Mouse (Mus musculus): ENCODE results near the gene Gm8251. TPM values are rescaled to one million over a fixed set of nuclear protein-coding genes. Genes with fewer than 3 reads are reported as not detected.
A peak's percentile ranks its signal among the peaks of the same experiment; 100 is the strongest.

Gm8251 gene
- 0.18 and 0.21 TPM in 2 replicates for total RNA-seq (2012; rRNA removed)

DNA sequence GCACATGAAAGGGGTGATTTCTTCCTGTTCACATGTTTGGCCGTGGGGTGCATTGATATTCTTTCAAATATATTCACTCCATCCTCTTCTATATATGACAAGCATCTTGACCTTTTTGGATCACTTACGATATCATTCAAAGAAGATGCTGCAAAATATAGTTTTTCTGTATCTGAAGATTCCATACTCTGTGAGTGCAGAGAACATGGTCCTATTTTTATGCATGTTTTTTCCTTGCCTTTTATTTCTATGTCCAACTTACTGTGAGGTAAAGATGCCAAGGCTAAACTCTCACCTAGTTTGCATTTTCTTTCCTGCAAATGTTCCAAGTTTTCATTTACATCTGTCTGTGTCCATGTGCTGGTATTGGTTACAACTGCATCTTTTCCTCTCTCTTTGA is at the start of gene Gm8251:
TSS of gene Gm8251 (minus strand) at position 101 of the 400 bp plus-strand sequence.
- no peak for TF ChIP-seq HCFC1 (IDR thresholded peaks at IDR 0.05; ENCODE audit: borderline replicate concordance, insufficient read depth, low read length)
- TF ChIP-seq MAFK (IDR thresholded peaks at IDR 0.05; ENCODE audit: insufficient read depth, low read depth, low read length), result no peak
- TF ChIP-seq ZNF384 (IDR thresholded peaks at IDR 0.05; ENCODE audit: low read depth, low read length), result no peak
- no peak for TF ChIP-seq ZC3H11A (IDR thresholded peaks at IDR 0.05; ENCODE audit: borderline replicate concordance, low read depth, low read length)
- no peak for TF ChIP-seq CHD2 (IDR thresholded peaks at IDR 0.05; ENCODE audit: low read depth, low read length)
- Histone ChIP-seq H3K4me1 (ENCODE audit: control insufficient read depth in 2 of 2, insufficient read depth in 2 of 2, low read length in 2 of 2, poor library complexity in 1 of 2) (no peaks in the 10 kb centered on the region), H3K9ac (ENCODE audit: insufficient read depth, low read depth, low read length, poor library complexity, severe bottlenecking) (no peak within 1 kb of the TSS), H3K4me3 (ENCODE audit: insufficient read depth in 1 of 2, low read depth in 1 of 2, low read length in 2 of 2, poor library complexity in 1 of 2, severe bottlenecking in 1 of 2) (no peak within 1 kb of the TSS), H3K36me3 (ENCODE audit: control insufficient read depth, insufficient read depth, low read length, poor library complexity, severe bottlenecking) (no peaks in the 10 kb centered on the region), H3K27ac (ENCODE audit: insufficient read depth, low read depth, low read length, poor library complexity, severe bottlenecking) (no peak within 1 kb of the TSS), H3K9me3 (ENCODE audit: control insufficient read depth, insufficient read depth, low read depth, low read length) (no peaks in the 10 kb centered on the region)
- in situ Hi-C loops (cut with MboI; ENCODE audit: low sequenced_read_pairs in 2 of 2, unreplicated experiment in 2 of 2), result loop anchor here in 1 of 2 experiments (25.0 kb wide), 1 partner anchor 300 kb away; no protein-coding TSS in a partner anchor
- no peak for DNase-seq (ENCODE audit: low read depth, low spot score)

DNA sequence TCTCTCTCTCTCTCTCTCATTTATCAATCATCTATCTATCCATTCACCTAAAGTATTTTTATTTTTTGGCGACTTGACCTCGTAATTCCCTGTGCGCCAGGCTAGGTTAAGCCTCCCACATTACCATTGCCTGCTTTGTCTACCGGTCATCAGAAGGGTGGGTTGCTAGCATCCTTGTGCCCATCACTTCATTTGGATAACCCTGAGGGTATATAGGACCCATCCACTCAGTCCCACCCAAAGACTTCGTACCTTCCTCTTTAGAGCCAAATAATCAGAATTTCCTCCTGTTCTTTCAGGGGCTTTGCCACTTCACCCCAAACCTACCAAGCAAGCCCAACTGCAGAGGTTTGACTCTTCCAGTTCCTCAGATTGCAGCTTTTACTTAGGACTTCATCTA is 41.2 kb upstream of the Gm8251 start:
- no peak for DNase-seq (ENCODE audit: low read depth, low spot score)
- Histone ChIP-seq H3K9me3 (ENCODE audit: control insufficient read depth, insufficient read depth, low read depth, low read length) (no peaks in the 10 kb centered on the region), H3K9ac (ENCODE audit: insufficient read depth, low read depth, low read length, poor library complexity, severe bottlenecking) (peak overlapping the region; percentile 2; the same call in 1 of the 2 replicates), H3K4me3 (ENCODE audit: insufficient read depth in 1 of 2, low read depth in 1 of 2, low read length in 2 of 2, poor library complexity in 1 of 2, severe bottlenecking in 1 of 2) (peak overlapping the region; percentile 3 to 83; a peak in 3 of 4 replicates), H3K36me3 (ENCODE audit: control insufficient read depth, insufficient read depth, low read length, poor library complexity, severe bottlenecking) (peaks cover 1% of the 10 kb centered on the region), H3K27ac (ENCODE audit: insufficient read depth, low read depth, low read length, poor library complexity, severe bottlenecking) (no peak overlapping the region), H3K4me1 (ENCODE audit: control insufficient read depth in 2 of 2, insufficient read depth in 2 of 2, low read length in 2 of 2, poor library complexity in 1 of 2) (no peaks in the 10 kb centered on the region; a peak in 2 of 4 replicates)
- in situ Hi-C loops (cut with MboI; ENCODE audit: low sequenced_read_pairs in 2 of 2, unreplicated experiment in 2 of 2), result no loop called here
- TF ChIP-seq ZC3H11A (IDR thresholded peaks at IDR 0.05; ENCODE audit: borderline replicate concordance, low read depth, low read length), result no peak
- TF ChIP-seq ZNF384 (IDR thresholded peaks at IDR 0.05; ENCODE audit: low read depth, low read length), result no peak
- no peak for TF ChIP-seq HCFC1 (IDR thresholded peaks at IDR 0.05; ENCODE audit: borderline replicate concordance, insufficient read depth, low read length)
- no peak for TF ChIP-seq CHD2 (IDR thresholded peaks at IDR 0.05; ENCODE audit: low read depth, low read length)
- no peak for TF ChIP-seq MAFK (IDR thresholded peaks at IDR 0.05; ENCODE audit: insufficient read depth, low read depth, low read length)

DNA sequence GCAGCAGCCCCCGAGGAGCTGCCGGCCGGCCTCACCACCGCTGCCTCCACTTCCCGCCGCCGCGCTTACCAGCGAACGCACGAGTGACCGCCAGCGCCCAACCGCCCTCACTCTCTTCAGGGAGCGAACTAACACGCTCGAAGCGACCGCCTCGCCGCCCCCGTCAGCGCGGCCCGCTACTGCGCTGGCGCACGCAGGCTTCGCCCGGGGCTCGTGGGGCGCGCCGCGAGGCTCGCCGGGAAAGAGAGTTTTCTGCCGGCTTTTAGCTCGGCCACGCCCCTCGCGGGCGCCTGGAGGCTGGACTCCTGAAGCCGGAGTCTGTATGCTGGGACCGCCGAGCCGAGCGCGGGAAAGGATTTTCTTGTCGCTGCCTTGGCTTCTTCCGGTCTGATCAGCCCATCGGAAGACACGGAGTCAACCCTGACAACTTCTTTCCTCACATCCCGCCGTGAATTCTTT is 40.6 kb upstream of the Gm8251 start, which contains the start of gene Tex30:
TSS of gene Tex30 (minus strand) at position 183 of the 459 bp plus-strand sequence.
- Histone ChIP-seq H3K4me3 (ENCODE audit: insufficient read depth in 1 of 2, low read depth in 1 of 2, low read length in 2 of 2, poor library complexity in 1 of 2, severe bottlenecking in 1 of 2) (peak within 1 kb of the TSS; percentile 83 to 88), H3K4me1 (ENCODE audit: control insufficient read depth in 2 of 2, insufficient read depth in 2 of 2, low read length in 2 of 2, poor library complexity in 1 of 2) (no peaks in the 10 kb centered on the region; a peak in 2 of 4 replicates), H3K27ac (ENCODE audit: insufficient read depth, low read depth, low read length, poor library complexity, severe bottlenecking) (peak within 1 kb of the TSS; percentile 27; the same call in 1 of the 2 replicates), H3K9ac (ENCODE audit: insufficient read depth, low read depth, low read length, poor library complexity, severe bottlenecking) (peak within 1 kb of the TSS; percentile 89), H3K9me3 (ENCODE audit: control insufficient read depth, insufficient read depth, low read depth, low read length) (no peaks in the 10 kb centered on the region), H3K36me3 (ENCODE audit: control insufficient read depth, insufficient read depth, low read length, poor library complexity, severe bottlenecking) (peaks cover 3% of the 10 kb centered on the region)
- DNase-seq (ENCODE audit: low read depth, low spot score), result peak; percentile 90
- TF ChIP-seq MAFK (IDR thresholded peaks at IDR 0.05; ENCODE audit: insufficient read depth, low read depth, low read length) (no peak), HCFC1 (IDR thresholded peaks at IDR 0.05; ENCODE audit: borderline replicate concordance, insufficient read depth, low read length) (peak; percentile 92)
- in situ Hi-C loops (cut with MboI; ENCODE audit: low sequenced_read_pairs in 2 of 2, unreplicated experiment in 2 of 2), result no loop called here

GRCm38 (mm10) chr1:44101448-44102225 is 39.9 kb upstream of the Gm8251 start:
- TF ChIP-seq HCFC1 (IDR thresholded peaks at IDR 0.05; ENCODE audit: borderline replicate concordance, insufficient read depth, low read length) (no peak), ZC3H11A (IDR thresholded peaks at IDR 0.05; ENCODE audit: borderline replicate concordance, low read depth, low read length) (no peak), ZNF384 (IDR thresholded peaks at IDR 0.05; ENCODE audit: low read depth, low read length) (peak; percentile 83)
- Histone ChIP-seq H3K36me3 (ENCODE audit: control insufficient read depth, insufficient read depth, low read length, poor library complexity, severe bottlenecking) (peaks cover 3% of the 10 kb centered on the region), H3K4me3 (ENCODE audit: insufficient read depth in 1 of 2, low read depth in 1 of 2, low read length in 2 of 2, poor library complexity in 1 of 2, severe bottlenecking in 1 of 2) (peak overlapping the region; percentile 83 to 88), H3K9me3 (ENCODE audit: control insufficient read depth, insufficient read depth, low read depth, low read length) (no peaks in the 10 kb centered on the region), H3K9ac (ENCODE audit: insufficient read depth, low read depth, low read length, poor library complexity, severe bottlenecking) (peak overlapping the region; percentile 89), H3K27ac (ENCODE audit: insufficient read depth, low read depth, low read length, poor library complexity, severe bottlenecking) (peak overlapping the region; percentile 27; the same call in 1 of the 2 replicates), H3K4me1 (ENCODE audit: control insufficient read depth in 2 of 2, insufficient read depth in 2 of 2, low read length in 2 of 2, poor library complexity in 1 of 2) (no peaks in the 10 kb centered on the region; a peak in 2 of 4 replicates)
- in situ Hi-C loops (cut with MboI; ENCODE audit: low sequenced_read_pairs in 2 of 2, unreplicated experiment in 2 of 2), result no loop called here
- DNase-seq (ENCODE audit: low read depth, low spot score), result no peak

Data from ES-E14 (cell line).